Mouse (Mus musculus) neural tube, embryonic 14.5 days (tissue): ENCODE data around the gene Vmn1r40. TPM values are rescaled to one million over a fixed set of nuclear protein-coding genes. Genes with fewer than 3 reads are reported as not detected.
A peak's percentile ranks its signal among the peaks of the same experiment; 100 is the strongest.

Experiments
- ATAC-seq: fragments of 200-750 bp; cut with Nextera tagmentation; 2 replicates; pipeline ENCODE4 v1.8.0; 2017; ENCODE audit warnings: low read depth, mild to moderate bottlenecking, moderate TSS enrichment, moderate library complexity
- H3K27ac ChIP-seq: fragments of 300-500 bp; sonication (generic); 2 replicates; pipeline ENCODE4 v1.5.1; 2014; ENCODE audit warnings: low read depth, mild to moderate bottlenecking, control low read depth, low read length, moderate library complexity, mixed read lengths
- H3K27me3 ChIP-seq: fragments of 300-500 bp; sonication (generic); 2 replicates; pipeline ENCODE4 v1.6.1; 2014; ENCODE audit warnings: low read length; ENCODE audit not compliant: control insufficient read depth, insufficient read depth
- H3K36me3 ChIP-seq: fragments of 300-500 bp; sonication (generic); 2 replicates; pipeline ENCODE4 v1.6.1; 2014; ENCODE audit warnings: low read length, mixed read lengths; ENCODE audit not compliant: control insufficient read depth, insufficient read depth
- H3K4me1 ChIP-seq: fragments of 300-500 bp; sonication (generic); 2 replicates; pipeline ENCODE4 v1.6.1; 2014; ENCODE audit warnings: low read length; ENCODE audit not compliant: control insufficient read depth, insufficient read depth
- H3K4me2 ChIP-seq: fragments of 300-500 bp; sonication (generic); 2 replicates; pipeline ENCODE4 v1.6.1; 2014; ENCODE audit warnings: mild to moderate bottlenecking, low read depth, low read length, control low read depth
- H3K4me3 ChIP-seq: fragments of 300-500 bp; sonication (generic); 2 replicates; pipeline ENCODE4 v1.5.1; 2014; ENCODE audit warnings: low read depth, low read length, control low read depth, mixed read lengths
- H3K9ac ChIP-seq: fragments of 300-500 bp; sonication (generic); replicated peaks from 2 replicates; pipeline ENCODE4 v1.6.1; 2014; ENCODE audit warnings: low read depth, mild to moderate bottlenecking, control low read depth, low read length, mixed read lengths
- H3K9me3 ChIP-seq: fragments of 300-500 bp; sonication (generic); 2 replicates; pipeline ENCODE4 v1.6.1; 2016; ENCODE audit warnings: low read length; ENCODE audit not compliant: control insufficient read depth
- WGBS: fragments of 180-500 bp; shearing (Covaris S2); extraction: QIAGEN DNeasy Blood & Tissue Kit; methylation state at CpG from one replicate; pipeline ENCODE4 v1.1.7; 2014; 5-methylcytosine and 5-hydroxymethylcytosine counted together
- polyA plus RNA-seq: library from polyadenylated mRNA; unstranded; fragments of >200 nt; fragmentation: Nextera tagmentation; extraction: Ambion mirVana; gene quantifications from 2 replicates; pipeline ENCODE4 v1.2.1, GENCODE M21; 2014

Vmn1r40 gene
- polyA plus RNA-seq, 1 experiment from 2014 or later: not detected

- H3K9me3 ChIP-seq: no peaks in the 10 kb centered on the region
- 87% methylated on average over 6 of the region's 6 CpGs for WGBS
- H3K4me2 ChIP-seq: no peak overlapping the region
- H3K4me3 ChIP-seq: no peak overlapping the region
- no peak overlapping the region for H3K9ac ChIP-seq
- no peaks in the 10 kb centered on the region for H3K36me3 ChIP-seq
- H3K4me1 ChIP-seq: no peaks in the 10 kb centered on the region
- no peak overlapping the region for H3K27ac ChIP-seq
- no peaks in the 10 kb centered on the region for H3K27me3 ChIP-seq
- no peak for ATAC-seq
Observed at GRCm38 (mm10) chr6:89669556-89669955, 37.8 kb upstream of the Vmn1r40 start.

- Histone ChIP-seq H3K4me2 (no peak overlapping the region), H3K4me1 (no peaks in the 10 kb centered on the region), H3K9me3 (no peaks in the 10 kb centered on the region), H3K27me3 (no peaks in the 10 kb centered on the region), H3K36me3 (no peaks in the 10 kb centered on the region), H3K27ac (no peak overlapping the region), H3K9ac (no peak overlapping the region), H3K4me3 (no peak overlapping the region)
- ATAC-seq: no peak
- WGBS: 90% methylated on average over 6 of the region's 6 CpGs
Observed at GRCm38 (mm10) chr6:89671431-89671830, 35.9 kb upstream of the Vmn1r40 start.

GRCm38 (mm10) chr6:89672641-89673040 lies 34.7 kb upstream of the Vmn1r40 start:
- Histone ChIP-seq H3K27ac (no peak overlapping the region), H3K36me3 (no peaks in the 10 kb centered on the region), H3K4me1 (no peaks in the 10 kb centered on the region), H3K4me3 (no peak overlapping the region), H3K9ac (no peak overlapping the region), H3K9me3 (no peaks in the 10 kb centered on the region), H3K4me2 (no peak overlapping the region), H3K27me3 (no peaks in the 10 kb centered on the region)
- 84% methylated on average over 7 of the region's 7 CpGs for WGBS
- no peak for ATAC-seq

GRCm38 (mm10) chr6:89673135-89673780 lies 34.1 kb upstream of the Vmn1r40 start:
- ATAC-seq: no peak
- H3K4me3 ChIP-seq: no peak overlapping the region
- no peaks in the 10 kb centered on the region for H3K36me3 ChIP-seq
- no peaks in the 10 kb centered on the region for H3K27me3 ChIP-seq
- no peak overlapping the region for H3K9ac ChIP-seq
- no peaks in the 10 kb centered on the region for H3K9me3 ChIP-seq
- no peaks in the 10 kb centered on the region for H3K4me1 ChIP-seq
- no peak overlapping the region for H3K27ac ChIP-seq
- no peak overlapping the region for H3K4me2 ChIP-seq
- 81% methylated on average over 11 of the region's 11 CpGs for WGBS

GRCm38 (mm10) chr6:89678522-89678921 lies 28.8 kb upstream of the Vmn1r40 start:
- ATAC-seq: peak; percentile 15; the same call in 1 of the 2 replicates
- WGBS: 81% methylated on average over 4 of the region's 4 CpGs
- no peaks in the 10 kb centered on the region for H3K9me3 ChIP-seq

GRCm38 (mm10) chr6:89679291-89679835 lies 28.0 kb upstream of the Vmn1r40 start:
- no peaks in the 10 kb centered on the region for H3K36me3 ChIP-seq
- WGBS: 21% methylated on average over 10 of the region's 10 CpGs

More at GRCm38 (mm10) chr6:89678522-89678921, 28.8 kb upstream of the Vmn1r40 start:
- no peaks in the 10 kb centered on the region for H3K4me1 ChIP-seq
- H3K36me3 ChIP-seq: no peaks in the 10 kb centered on the region
- no peak overlapping the region for H3K4me3 ChIP-seq
- H3K27ac ChIP-seq: no peak overlapping the region
- no peak overlapping the region for H3K9ac ChIP-seq
- no peak overlapping the region for H3K4me2 ChIP-seq
- H3K27me3 ChIP-seq: no peaks in the 10 kb centered on the region

GRCm38 (mm10) chr6:89680155-89680554 lies 27.2 kb upstream of the Vmn1r40 start:
- H3K4me2 ChIP-seq: no peak overlapping the region
- H3K36me3 ChIP-seq: no peaks in the 10 kb centered on the region
- H3K27me3 ChIP-seq: no peaks in the 10 kb centered on the region
- H3K4me3 ChIP-seq: no peak overlapping the region
- no peak overlapping the region for H3K27ac ChIP-seq
- no peaks in the 10 kb centered on the region for H3K4me1 ChIP-seq
- no peak overlapping the region for H3K9ac ChIP-seq
- WGBS: 7% methylated on average over 8 of the region's 8 CpGs
- no peaks in the 10 kb centered on the region for H3K9me3 ChIP-seq
- peak; percentile 47 for ATAC-seq

More at GRCm38 (mm10) chr6:89679291-89679835, 28.0 kb upstream of the Vmn1r40 start:
- Histone ChIP-seq H3K27ac (no peak overlapping the region), H3K27me3 (no peaks in the 10 kb centered on the region), H3K4me3 (no peak overlapping the region), H3K9me3 (no peaks in the 10 kb centered on the region), H3K4me1 (no peaks in the 10 kb centered on the region), H3K9ac (no peak overlapping the region), H3K4me2 (no peak overlapping the region)
- ATAC-seq: peak; percentile 64

GRCm38 (mm10) chr6:89684231-89684630 lies 23.1 kb upstream of the Vmn1r40 start:
- WGBS: 71% methylated on average over 1 of the region's 1 CpGs
- ATAC-seq: no peak

GRCm38 (mm10) chr6:89687100-89687499 lies 20.2 kb upstream of the Vmn1r40 start:
- Histone ChIP-seq H3K4me3 (no peak overlapping the region), H3K27me3 (no peaks in the 10 kb centered on the region), H3K27ac (no peak overlapping the region), H3K36me3 (no peaks in the 10 kb centered on the region), H3K9ac (no peak overlapping the region), H3K9me3 (no peaks in the 10 kb centered on the region), H3K4me2 (no peak overlapping the region), H3K4me1 (no peaks in the 10 kb centered on the region)
- ATAC-seq: no peak
- WGBS: 81% methylated on average over 1 of the region's 1 CpGs

More at GRCm38 (mm10) chr6:89684231-89684630, 23.1 kb upstream of the Vmn1r40 start:
- no peaks in the 10 kb centered on the region for H3K4me1 ChIP-seq
- no peak overlapping the region for H3K27ac ChIP-seq
- H3K4me2 ChIP-seq: no peak overlapping the region
- H3K4me3 ChIP-seq: no peak overlapping the region
- H3K9ac ChIP-seq: no peak overlapping the region
- H3K27me3 ChIP-seq: no peaks in the 10 kb centered on the region
- H3K36me3 ChIP-seq: no peaks in the 10 kb centered on the region
- no peaks in the 10 kb centered on the region for H3K9me3 ChIP-seq
